Mouse (Mus musculus) thymus, postnatal 10 days (tissue): ENCODE data around the gene Prpf39.

ENCODE experiments used
- DNase-seq, 2 experiments: peaks; one replicate each; pipeline ENCODE4 v3.0.0; 2021; ENCODE audit warnings: low spot score in 2 of 2

The Prpf39 gene

GRCm38 (mm10) chr12:65036190-65036870, at the start of gene Prpf39:
Prpf39 (plus strand) TSS chr12:65036333.
- peak; percentile 84 to 93 for DNase-seq

GRCm38 (mm10) chr12:65007725-65008124, 28.4 kb upstream of the Prpf39 start:
- no peak for DNase-seq

- no peak for DNase-seq
Measured at GRCm38 (mm10) chr12:65022842-65023241, 13.3 kb upstream of the Prpf39 start.

- DNase-seq: no peak
Measured at GRCm38 (mm10) chr12:65035839-65036189, 319 bp upstream of the Prpf39 start.

DNA sequence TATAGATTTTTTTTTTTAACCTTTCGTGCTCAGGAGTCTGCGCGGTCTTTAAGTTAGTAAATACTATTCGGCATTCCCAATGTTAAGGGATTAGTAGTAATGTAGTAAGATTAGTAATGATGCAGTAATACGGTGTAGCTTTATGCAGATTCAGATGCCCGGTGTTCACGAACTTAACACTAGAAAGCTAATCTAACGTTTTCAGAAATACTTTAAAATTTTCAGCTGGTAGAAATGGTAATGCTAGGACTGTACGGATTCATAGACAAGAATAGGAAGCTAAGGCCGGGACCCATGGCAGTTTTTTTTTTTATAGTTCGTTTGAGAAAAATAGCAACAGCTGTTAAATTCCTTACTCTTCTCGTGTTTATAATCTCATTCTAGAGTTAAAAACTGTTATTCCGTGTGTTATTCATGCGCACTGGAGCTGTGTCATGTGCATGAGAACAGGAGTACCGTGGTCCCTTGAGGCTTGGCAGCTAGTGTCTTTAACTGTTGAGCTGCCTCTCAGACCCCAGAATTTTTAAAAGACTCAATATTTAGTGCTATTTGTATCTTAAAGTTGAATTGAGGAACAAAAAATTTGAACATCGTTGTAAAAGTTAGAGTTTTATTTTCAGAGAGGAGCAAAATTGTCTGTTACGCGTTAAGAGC, 886 bp downstream of the Prpf39 start:
- no peak for DNase-seq

- no peak for DNase-seq
Measured at GRCm38 (mm10) chr12:65037546-65037937, 1.4 kb downstream of the Prpf39 start.

DNA sequence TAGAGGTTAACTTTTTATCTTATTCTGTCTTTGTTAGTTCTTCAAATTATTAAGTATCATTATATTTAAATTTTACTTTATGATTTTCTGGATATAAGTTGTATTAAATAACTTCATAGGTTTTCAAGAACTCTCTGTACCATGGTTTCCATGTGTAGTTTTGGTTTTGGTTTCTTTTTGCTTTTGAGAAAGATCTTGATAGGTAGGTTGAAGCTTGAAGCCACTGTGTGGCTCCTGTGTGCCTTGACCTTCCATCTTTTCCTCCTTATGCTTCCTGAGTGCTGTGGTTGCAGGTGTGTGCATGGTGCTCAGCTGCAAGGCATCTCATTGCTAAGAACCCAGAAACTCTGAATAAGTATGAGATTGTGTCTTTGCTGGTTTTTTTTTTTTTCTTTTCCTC, 12.7 kb downstream of the Prpf39 start:
- DNase-seq: no peak

DNA sequence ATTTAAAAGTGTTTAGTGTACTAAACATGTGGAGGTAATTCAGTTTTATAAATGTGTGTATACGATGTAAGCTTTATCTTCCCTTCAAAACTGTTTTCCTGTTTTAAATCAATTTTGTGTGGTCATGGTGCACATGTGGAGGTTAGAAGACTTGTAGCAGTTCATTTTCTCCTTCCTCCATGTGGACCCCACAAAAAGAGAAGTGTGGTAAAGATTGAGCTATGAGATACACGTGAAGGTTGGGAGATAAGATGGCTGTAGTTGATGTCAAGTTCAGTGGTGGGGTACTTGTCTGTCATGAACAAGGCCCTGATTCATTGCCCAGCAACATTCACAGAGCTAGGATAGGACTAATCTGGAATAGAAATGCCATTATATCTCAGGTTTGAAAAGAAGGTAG, 22.1 kb downstream of the Prpf39 start:
- no peak for DNase-seq

DNA sequence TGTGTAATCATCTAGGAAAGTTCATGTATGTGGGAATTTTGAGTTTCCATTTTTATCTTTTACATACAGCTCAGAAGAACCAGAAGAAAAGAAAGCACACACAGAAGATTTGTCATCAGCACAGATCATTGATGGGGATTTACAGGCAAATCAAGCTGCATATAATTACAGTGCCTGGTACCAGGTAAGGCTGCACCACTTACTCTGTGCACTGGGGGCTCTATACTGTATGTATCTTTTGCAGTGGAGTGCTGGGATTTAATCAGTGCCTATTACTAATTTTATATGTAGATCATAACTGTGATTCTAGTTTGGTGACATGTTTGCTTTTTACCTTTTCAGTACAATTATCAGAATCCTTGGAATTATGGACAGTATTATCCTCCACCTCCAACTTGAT, 24.9 kb downstream of the Prpf39 start:
- DNase-seq: no peak

DNA sequence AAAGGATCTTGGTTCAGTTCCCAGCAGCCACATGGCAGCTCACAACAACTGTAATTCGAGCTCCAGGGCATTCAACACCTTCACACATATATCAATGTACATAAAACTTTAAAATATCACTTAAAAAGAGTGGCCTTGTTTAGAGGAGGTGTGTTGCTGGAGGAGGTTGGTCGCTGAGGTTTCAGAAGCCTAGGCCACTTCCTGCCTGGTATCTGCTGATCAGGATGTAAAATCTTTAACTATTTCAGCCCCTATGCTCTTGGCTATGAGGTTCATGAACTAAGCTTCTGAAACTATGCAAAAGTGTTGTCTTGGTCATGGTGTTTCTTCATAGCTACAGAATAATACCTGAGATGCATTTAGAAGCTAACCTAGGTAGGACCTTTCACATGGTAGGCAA, 29.1 kb downstream of the Prpf39 start:
- no peak for DNase-seq

DNA sequence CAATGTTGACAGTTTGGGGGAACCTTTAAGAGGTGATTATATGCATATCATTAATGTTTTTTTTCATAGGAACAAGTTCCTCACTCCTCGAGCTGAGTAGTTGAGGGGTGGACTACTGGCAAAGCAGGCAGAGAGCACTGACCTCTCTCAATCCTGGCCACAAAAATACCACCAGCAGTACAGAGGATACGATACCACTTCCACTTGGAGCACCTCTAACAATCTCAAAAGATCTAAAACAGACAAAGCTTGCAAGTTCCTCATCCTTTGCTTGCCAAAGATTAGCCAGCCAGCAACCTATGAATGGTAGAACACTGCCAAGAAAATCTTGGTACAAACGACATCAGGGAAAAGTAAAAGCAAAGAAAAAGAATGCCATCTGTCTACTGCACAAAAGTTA, 30.1 kb downstream of the Prpf39 start:
- no peak for DNase-seq

- no peak for DNase-seq
Measured at GRCm38 (mm10) chr12:65068409-65068808, 32.3 kb downstream of the Prpf39 start.

DNA sequence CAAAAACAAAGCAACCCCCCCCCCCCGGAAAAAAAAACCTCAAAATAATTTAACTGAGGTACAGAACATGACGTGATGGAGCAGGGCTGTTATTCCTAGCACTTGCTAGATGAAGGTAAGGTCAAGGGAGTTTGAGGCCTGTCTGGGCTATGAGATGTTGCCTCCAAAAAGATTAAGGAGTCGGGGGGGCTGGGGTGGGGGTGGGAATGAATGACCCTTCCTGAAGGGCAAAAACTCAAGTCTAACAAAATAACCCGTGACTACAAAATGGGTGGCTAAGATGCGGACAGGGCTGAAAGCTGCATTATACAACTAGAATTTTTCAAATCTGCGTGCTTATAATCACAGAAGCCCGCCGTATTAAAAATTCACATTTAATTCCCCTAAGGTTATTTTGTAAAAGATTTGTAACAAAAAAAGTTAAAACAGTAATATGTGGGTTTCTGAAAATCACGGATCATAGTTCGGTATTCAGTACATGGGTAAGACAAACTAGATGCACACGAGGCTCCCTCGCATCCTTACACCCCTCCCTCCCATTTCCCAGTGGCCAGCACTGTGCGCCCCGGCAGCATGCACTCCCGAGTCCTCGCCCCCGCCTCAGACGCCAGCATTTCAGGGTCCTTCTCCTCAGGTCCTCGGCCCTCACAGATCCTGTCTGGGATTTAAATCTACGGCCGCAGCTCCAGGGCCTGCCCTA, 36.9 kb downstream of the Prpf39 start:
- no peak for DNase-seq

DNA sequence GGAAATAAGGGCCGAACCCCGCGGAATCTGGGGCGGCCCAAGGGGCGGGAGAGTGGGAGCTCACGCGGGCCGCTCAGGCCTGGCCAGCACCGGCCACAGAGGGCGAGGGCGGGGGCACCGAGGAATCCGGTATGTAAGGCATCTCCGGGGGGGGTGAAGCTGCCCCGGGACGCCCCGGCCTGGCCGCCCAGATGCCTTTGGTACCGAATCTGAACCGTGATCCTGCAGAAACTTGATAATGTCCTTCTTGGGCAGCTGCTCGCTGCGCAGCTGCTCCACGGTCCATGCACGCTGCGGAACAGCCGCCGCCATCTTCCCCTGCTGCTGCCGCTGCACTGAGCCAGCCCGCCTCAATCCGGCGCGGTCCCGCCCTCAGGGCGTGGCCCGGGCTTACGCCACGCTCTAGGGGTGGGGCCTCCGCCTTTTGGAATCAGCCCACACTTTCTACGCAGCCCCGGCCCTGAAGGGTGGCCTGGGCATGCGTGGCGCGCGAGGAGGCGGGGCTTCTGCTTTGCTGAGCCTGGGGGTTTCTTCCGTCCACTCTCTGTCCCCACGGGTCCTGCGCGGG, 37.6 kb downstream of the Prpf39 start, which contains the start of gene Fkbp3:
Gene Fkbp3 (minus strand): TSS at position 397 of the 568 bp plus-strand sequence.
- DNase-seq: peak; percentile 93 to 96

- DNase-seq: no peak
Measured at GRCm38 (mm10) chr12:65074651-65075050, 38.5 kb downstream of the Prpf39 start.

DNA sequence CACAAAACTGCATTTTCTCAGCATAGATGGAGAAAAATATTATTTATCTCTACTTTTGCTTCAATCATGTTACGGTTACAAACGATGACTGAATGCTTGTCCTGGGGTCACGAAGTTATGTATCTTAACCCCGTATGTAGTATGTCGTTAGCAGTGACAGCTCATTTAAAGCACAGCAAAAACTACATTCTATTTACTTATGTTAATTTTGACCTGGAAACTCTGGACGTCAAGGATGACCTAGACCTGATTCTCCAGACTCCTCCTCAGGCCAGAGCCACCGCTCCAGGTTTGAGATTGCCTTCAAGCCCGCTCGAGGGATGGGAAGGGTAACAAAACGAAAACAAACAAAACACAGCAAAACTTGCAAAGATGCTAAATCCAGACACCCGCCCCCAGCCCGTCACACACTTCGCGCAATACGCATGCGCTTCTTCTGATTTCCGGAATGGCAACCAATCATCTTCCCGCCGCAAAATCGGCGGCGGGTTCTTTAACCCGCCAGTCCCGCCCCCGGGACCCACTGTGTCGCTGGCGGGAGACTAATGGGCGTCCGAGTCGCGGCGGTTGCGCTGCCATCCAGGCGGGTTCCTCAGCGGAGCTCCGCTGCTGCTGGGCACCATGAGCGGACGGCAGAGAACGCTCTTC, 39.1 kb downstream of the Prpf39 start, which contains the start of gene Fancm:
Gene Fancm (plus strand): TSS at position 519 of the 648 bp plus-strand sequence.
- DNase-seq: peak; percentile 85 to 88

DNA sequence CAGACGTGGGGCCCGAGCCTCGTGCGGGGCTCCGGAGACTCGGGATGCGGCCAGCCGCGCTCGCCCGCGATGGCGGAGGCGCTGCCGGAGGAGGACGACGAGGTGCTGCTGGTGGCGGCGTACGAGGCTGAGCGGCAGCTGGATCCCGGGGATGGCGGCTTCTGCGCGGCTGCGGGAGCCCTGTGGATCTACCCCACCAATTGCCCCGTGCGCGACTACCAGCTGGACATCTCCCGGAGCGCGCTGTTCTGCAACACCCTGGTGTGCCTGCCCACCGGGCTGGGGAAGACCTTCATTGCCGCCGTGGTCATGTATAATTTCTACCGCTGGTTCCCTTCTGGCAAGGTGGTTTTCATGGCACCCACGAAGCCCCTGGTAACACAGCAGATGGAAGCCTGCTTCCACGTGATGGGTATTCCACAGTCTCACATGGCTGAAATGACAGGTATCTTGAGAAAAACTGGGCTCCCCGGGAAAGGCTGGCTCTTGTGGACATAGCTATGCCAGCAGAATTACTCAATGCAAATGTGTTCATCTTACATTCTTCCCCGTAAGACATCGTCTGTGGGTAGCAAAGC, 39.7 kb downstream of the Prpf39 start:
- DNase-seq: no peak

DNA sequence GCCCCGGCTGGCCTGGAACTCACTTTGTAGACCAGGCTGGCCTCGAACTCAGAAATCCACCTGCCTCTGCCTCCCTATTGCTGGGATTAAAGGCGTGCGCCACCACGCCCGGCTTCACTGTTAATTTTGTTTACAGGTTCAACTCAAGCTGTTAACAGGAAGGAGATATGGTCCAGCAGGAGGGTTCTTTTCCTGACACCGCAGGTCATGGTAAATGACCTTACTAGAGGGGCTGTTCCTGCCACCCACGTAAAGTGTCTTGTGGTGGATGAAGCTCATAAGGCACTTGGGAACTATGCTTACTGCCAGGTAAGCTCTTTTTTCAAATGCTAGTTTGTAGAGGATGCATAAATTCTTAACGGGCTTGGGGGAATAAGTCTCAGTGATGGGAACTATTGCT, 40.8 kb downstream of the Prpf39 start:
- no peak for DNase-seq

DNA sequence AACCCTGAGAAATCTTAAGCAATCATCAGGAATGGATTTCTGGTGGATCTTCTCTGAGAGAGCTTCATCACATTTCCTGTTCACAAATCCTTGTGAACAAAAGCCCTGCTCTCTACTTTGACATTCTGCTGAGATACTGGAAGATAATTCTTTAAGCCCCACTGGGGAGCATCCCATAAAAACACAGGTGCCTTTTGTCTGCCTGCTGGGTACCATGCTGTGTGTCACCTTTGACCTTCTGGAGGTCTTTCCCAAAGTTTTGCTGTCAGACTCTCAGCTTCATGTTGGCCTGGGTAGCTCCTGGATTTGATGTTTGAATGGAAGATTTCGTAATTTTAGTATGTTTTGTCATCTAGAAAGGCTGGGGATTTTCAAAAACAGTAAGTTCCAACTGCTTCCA, 72.6 kb downstream of the Prpf39 start:
- no peak for DNase-seq

DNA sequence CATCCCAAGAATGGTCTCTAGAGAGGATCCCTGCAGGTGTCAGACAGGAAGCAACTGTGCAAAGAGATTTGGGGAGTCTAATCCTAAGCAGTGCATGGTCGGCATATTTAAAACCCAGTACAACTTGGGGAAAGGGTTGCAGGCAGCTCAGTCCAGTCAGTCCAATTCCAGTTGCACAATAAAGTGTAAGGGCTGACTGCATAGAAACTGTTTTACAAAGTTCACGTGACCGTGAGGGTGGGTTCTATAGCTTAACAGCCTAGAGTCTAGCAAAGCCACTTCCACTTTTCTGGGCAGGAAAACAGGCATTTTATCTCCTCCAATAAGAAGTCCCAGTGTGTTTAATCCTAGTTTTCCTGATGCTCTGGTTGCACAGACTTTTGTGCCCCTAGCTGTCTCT, 75.4 kb downstream of the Prpf39 start:
- no peak for DNase-seq

GRCm38 (mm10) chr12:65112811-65113210, 76.7 kb downstream of the Prpf39 start:
- no peak for DNase-seq
